Mouse (Mus musculus) small intestine, adult 2 months (tissue): ENCODE data around the gene Gm2663. TPM values are rescaled to one million over a fixed set of nuclear protein-coding genes. Genes with fewer than 3 reads are reported as not detected.
"Not testable (repeated sequence)": the region's sequence is repeated elsewhere in the genome, so short reads cannot be mapped to it uniquely, and the experiment has no call there.

Source experiments
- H3K27ac ChIP-seq: fragments of 200-500 bp; 2 replicates; pipeline ENCODE4 v1.5.1; 2012; ENCODE audit warnings: low read depth, low read length, control low read depth, inconsistent platforms; ENCODE audit not compliant: insufficient read depth
- H3K27me3 ChIP-seq: fragments of 200-500 bp; 2 replicates; pipeline ENCODE4 v1.6.1; 2012; ENCODE audit warnings: mild to moderate bottlenecking, moderate library complexity, low read length, inconsistent platforms; ENCODE audit not compliant: control insufficient read depth, insufficient read depth
- H3K36me3 ChIP-seq: fragments of 200-500 bp; 2 replicates; pipeline ENCODE4 v1.6.1; 2012; ENCODE audit warnings: mild to moderate bottlenecking, low read length, control low read depth, inconsistent platforms; ENCODE audit not compliant: control insufficient read depth, insufficient read depth
- H3K4me1 ChIP-seq: fragments of 200-500 bp; 2 replicates; pipeline ENCODE4 v1.6.1; 2012; ENCODE audit warnings: low read length, inconsistent platforms, mixed read lengths; ENCODE audit not compliant: control insufficient read depth, insufficient read depth, insufficient read length
- H3K4me3 ChIP-seq: fragments of 200-500 bp; 2 replicates; pipeline ENCODE4 v1.5.1; 2012; ENCODE audit warnings: low read depth, mild to moderate bottlenecking, control low read depth, inconsistent platforms, low read length, moderate library complexity
- CTCF ChIP-seq: fragments of 200-500 bp; IDR thresholded peaks from 2 replicates; pipeline ENCODE4 v1.5.1; 2012; ENCODE audit warnings: low read depth, mild to moderate bottlenecking, control low read depth, inconsistent platforms, low read length, moderate library complexity, mixed read lengths; ENCODE audit not compliant: insufficient replicate concordance, insufficient read length; ENCODE audit errors: extremely low read depth
- POLR2A ChIP-seq: fragments of 200-500 bp; IDR thresholded peaks from 2 replicates; pipeline ENCODE4 v1.6.1; 2012; ENCODE audit warnings: low read depth, mild to moderate bottlenecking, control low read depth, inconsistent platforms, low read length, moderate library complexity
- WGBS: fragments of 180-500 bp; shearing (Covaris S2); methylation state at CpG from one replicate; pipeline ENCODE4 v1.1.7; 2018; 5-methylcytosine and 5-hydroxymethylcytosine counted together
- polyA plus RNA-seq: library from polyadenylated mRNA; depleted of rRNA; stranded (reverse); fragments of >200 nt; gene quantifications from 2 replicates; pipeline ENCODE4 v1.2.3, GENCODE M21; 2012; rRNA removed

The Gm2663 gene
- polyA plus RNA-seq, 1 experiment: not detected

DNA sequence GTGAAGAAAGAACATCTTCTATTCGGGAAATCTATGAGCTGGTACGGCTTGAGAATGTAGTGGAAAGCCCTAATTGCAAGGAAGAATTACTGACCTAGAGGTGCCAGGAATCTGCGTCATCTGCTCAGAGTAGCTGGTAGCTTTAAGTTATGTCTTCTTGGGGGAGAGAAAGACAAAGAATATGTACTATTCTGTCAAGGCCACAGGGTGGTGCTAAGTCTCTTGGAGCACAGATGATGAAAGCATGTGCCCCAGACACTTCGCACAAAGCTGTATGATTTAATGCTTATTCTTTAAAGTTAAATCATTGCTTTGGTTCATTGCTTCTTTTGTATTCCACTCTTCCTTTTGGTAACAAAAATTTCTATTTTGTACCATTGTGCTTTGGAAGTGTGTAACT, 15.8 kb upstream of the Gm2663 start:
- Histone ChIP-seq H3K4me3 (no peak overlapping the region), H3K4me1 (no peaks in the 10 kb centered on the region), H3K27me3 (no peaks in the 10 kb centered on the region), H3K27ac (no peak overlapping the region), H3K36me3 (no peaks in the 10 kb centered on the region)
- WGBS: 75% methylated on average over 4 of the region's 4 CpGs
- TF ChIP-seq CTCF (no peak), POLR2A (no peak)

DNA sequence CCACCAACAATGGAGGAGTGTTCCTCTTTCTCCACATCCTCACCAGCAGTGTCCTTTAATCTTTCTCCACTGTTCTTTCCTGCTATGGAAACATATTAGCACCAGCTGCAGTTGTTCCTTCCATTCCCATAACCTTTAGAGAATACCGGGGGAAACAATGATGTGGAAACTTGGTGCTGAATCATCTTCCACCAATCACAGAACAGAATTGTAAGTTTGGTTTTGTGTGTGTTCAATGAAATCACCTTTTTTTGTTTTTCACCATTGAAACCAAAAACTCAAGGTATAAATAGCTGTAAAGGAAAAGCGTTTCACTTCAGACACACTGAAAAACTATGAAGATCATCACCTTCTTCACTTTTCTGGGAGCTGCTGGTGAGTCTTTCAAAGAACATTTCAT, 34.8 kb downstream of the Gm2663 start, which contains the start of gene 1810009J06Rik:
1810009J06Rik (plus strand) TSS at position 301 of the 400 bp plus-strand sequence.
- H3K36me3 ChIP-seq, H3K4me1 ChIP-seq, H3K27ac ChIP-seq, H3K4me3 ChIP-seq, H3K27me3 ChIP-seq: not testable (repeated sequence)
- WGBS: 81% methylated on average over 2 of the region's 2 CpGs

- TF ChIP-seq CTCF: no peak
- no peak for TF ChIP-seq POLR2A
- WGBS: 16% methylated on average over 2 of the region's 2 CpGs
- H3K27me3 ChIP-seq: no peaks in the 10 kb centered on the region
- H3K4me1 ChIP-seq: no peaks in the 10 kb centered on the region
- no peaks in the 10 kb centered on the region for H3K36me3 ChIP-seq
- no peak overlapping the region for H3K4me3 ChIP-seq
- no peak overlapping the region for H3K27ac ChIP-seq
Measured at GRCm38 (mm10) chr6:40953716-40954115, 45.6 kb downstream of the Gm2663 start.

DNA sequence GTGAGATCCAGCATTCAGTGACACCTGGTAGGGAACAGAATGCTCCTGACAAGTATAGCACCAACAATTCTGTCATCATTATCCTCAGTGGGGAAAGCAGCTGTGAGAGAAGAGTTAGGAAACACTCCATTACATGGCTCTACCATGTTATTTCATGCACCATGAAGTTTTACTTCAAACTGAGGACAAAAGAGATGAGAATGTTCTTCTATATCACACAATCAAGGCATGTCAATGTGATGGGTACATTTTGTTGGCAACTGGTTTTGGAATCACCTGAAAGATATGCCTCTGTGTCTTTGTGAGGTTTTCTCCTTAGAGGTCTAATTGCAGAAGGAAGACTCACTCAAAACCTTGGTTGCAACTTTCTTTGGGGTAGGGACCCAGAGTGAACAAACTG, 47.5 kb downstream of the Gm2663 start, which contains the start of gene Gm4744:
Gm4744 (minus strand) TSS at position 101 of the 400 bp plus-strand sequence.
- TF ChIP-seq POLR2A (no peak), CTCF (no peak)
- H3K27me3 ChIP-seq: no peaks in the 10 kb centered on the region

More for the DNA sequence above, 47.5 kb downstream of the Gm2663 start, which contains the start of gene Gm4744:
- H3K27ac ChIP-seq: no peak within 1 kb of the TSS
- H3K36me3 ChIP-seq: no peaks in the 10 kb centered on the region
- H3K4me3 ChIP-seq: no peak within 1 kb of the TSS
- H3K4me1 ChIP-seq: no peaks in the 10 kb centered on the region

Other genes starting within 250 kb of the Gm2663 start
- not detected in 2 replicates for gene Moxd2, start 112.0 kb downstream of the Gm2663 start, polyA plus RNA-seq
- gene Prss58, start 99.1 kb downstream of the Gm2663 start, polyA plus RNA-seq: not detected in 2 replicates
- gene 1700074P13Rik, start 58.9 kb downstream of the Gm2663 start, polyA plus RNA-seq: not detected in 2 replicates
- 0.22 TPM in 1 of 2 replicates, not detected in the other for gene Gm4744, start 47.6 kb downstream of the Gm2663 start, polyA plus RNA-seq
- 0.70 TPM in 1 of 2 replicates, not detected in the other for gene 1810009J06Rik, start 34.7 kb downstream of the Gm2663 start, polyA plus RNA-seq
- 9.2 and 5,227 TPM in 2 replicates for gene 2210010C04Rik, start 36.0 kb upstream of the Gm2663 start, polyA plus RNA-seq